Mouse (Mus musculus) cerebellum, adult 18-20 months (tissue): ENCODE measurements around the gene Tlr13.
A peak's percentile ranks its signal among the peaks of the same experiment; 100 is the strongest.
"Not testable (repeated sequence)": the region's sequence is repeated elsewhere in the genome, so short reads cannot be mapped to it uniquely, and the experiment has no call there.

Experiments
- DNase-seq, 2 experiments: peaks; one replicate each; pipeline ENCODE4 v3.0.0; 2021

Gene Tlr13

DNA sequence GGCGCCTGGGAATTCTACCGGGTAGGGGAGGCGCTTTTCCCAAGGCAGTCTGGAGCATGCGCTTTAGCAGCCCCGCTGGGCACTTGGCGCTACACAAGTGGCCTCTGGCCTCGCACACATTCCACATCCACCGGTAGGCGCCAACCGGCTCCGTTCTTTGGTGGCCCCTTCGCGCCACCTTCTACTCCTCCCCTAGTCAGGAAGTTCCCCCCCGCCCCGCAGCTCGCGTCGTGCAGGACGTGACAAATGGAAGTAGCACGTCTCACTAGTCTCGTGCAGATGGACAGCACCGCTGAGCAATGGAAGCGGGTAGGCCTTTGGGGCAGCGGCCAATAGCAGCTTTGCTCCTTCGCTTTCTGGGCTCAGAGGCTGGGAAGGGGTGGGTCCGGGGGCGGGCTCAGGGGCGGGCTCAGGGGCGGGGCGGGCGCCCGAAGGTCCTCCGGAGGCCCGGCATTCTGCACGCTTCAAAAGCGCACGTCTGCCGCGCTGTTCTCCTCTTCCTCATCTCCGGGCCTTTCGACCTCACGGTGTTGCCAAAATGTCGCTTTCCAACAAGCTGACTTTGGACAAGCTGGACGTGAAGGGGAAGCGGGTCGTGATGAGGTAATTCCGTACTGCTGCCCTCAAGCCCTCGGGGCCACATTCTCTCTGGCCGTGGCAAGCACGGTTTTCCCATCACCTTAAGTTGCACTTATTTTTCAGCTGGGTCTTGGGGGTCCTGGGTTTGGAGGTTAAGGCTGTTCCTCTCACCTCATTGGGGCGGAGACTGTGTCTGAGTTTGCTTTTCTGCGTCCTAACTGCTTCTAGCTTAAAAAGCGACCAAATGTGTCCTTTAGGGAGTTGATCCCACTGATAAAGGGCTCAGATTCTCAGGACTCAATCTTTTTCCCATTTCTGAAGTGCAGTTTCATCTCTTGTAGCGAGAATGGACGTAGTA lies 44.0 kb downstream of the Tlr13 start, which contains the start of gene Pgk1:
Gene Pgk1, plus strand, starts transcription at position 388 of the 937 bp plus-strand sequence.
- peak; percentile 79 to 97 for DNase-seq

DNA sequence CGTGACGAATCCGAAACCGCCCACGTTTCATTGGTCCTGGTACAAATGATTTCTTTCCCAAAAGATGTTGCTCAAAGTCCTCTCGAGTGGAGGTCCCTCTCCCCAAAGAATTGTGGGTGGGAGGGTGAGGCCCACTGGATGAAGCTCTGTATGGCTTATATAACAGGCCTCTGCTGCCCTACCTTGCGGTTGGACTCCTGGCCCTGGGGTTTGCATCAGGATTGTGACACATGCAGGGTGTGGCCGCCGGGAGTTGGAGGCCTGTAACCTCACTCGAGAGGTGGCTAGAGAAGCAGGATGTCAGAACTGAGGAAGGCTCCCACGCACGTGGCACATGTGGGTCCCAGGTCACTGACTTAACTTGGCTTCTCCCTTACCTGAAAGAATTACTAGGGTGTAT lies 44.7 kb downstream of the Tlr13 start:
- DNase-seq, result peak; percentile 26 to 33

DNA sequence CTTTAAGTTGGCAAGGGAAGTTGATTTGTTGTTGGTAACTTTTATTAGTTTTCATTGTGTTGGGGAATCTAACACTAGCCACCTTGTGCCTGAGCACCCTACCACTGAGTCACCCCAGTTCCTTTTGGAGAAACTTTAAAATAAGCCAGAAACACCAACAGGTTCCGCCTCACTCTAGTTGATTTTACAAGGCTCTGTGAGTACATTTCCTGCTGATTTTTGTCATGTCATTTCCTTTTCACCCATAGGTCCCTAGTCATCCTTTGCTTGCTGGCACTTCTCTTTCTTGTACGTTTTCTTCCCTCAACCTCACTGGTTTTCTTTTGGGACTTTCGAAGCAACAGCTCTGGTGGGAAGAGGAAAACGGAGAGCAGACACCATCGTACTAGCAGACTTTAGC lies 46.4 kb downstream of the Tlr13 start:
- no peak for DNase-seq

DNA sequence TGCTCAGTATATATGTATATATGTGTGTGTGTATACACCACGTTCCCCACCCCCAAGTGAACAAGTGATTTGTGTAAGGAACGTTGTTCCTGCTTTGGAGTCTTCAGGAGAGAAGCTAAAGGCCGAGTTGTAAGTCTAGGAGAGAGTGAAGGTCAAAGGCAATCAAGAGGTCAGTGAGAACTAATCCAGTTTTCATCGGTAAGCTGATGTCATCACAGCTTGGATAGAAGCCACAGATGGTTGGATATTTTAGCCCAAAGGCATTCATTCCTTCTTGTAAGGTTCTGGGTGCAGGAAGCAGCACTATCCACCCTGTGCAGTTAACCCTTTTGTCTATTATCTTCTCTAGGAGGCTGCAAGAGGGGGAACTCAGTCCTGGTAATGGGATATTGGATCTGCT lies 47.1 kb downstream of the Tlr13 start:
- no peak for DNase-seq

DNA sequence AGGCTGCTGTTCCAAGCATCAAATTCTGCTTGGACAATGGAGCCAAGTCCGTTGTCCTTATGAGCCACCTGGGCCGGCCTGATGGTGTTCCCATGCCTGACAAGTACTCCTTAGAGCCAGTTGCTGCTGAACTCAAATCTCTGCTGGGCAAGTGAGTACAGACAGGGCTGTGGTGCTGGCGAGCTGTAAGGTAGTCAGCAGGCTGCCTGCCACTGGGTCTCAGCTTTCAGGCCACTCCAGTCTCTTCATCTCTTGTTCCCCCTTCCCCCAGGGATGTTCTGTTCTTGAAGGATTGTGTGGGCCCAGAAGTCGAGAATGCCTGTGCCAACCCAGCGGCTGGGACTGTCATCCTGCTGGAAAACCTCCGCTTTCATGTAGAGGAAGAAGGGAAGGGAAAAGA lies 51.4 kb downstream of the Tlr13 start:
- not testable (repeated sequence) for DNase-seq

DNA sequence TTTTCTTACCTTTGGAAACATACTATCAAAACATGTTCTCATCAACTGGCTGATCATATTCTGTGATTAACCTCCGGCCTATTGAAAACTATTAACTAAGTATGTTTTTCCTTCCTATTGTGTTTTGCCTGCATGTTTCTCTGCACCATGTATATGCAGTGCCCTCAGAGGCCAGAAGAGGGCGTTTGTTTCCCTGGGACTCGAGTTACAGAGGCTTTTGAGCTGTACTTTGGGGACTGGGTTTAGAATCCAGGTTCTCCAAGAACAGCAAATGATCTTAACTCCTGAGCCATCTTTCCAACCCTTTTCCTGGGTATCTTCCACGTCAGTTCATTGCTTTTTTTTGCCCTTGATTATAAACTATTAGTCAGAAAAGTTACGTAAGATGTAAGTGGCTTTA lies 54.3 kb downstream of the Tlr13 start:
- no peak for DNase-seq

DNA sequence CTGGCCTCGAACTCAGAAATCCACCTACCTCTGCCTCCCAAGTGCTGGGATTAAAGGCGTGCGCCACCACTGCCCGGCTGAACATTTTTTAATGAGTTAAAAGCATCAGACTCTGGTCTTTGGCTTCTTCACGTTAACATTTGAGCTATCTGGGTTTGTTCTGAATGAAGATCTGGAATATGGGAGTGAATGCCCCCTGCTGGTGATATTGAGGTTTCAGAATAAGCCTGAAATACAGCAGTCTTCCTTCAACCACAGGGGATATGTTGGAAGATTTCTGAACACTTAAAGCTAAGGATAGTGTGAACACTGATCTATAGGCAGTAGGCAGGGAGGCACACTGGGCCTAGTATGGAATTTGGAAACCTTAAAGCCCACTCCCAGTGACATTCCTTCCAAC lies 55.9 kb downstream of the Tlr13 start:
- DNase-seq, result no peak

DNA sequence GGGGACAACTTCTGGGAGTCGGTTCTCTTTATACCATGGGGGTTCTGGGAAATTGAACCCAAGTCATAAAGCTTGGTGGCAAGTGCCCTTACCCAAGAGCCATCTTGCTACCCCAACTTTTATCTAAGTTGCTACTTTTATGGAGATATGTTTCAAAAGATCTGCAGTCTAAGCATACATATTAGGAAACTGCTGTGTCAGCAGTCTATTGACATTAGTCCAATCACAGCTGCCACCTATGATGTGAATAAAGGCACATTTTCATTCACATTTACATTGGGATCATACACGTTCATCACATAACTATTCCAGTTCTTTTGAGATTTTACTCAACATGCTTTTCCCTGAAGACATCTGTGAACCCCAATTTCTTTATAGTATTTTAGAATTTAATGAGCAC lies 66.1 kb downstream of the Tlr13 start:
- no peak for DNase-seq
